Comparison of ENCODE assay signal across 18 mouse cellular contexts in the genomic region with DNA sequence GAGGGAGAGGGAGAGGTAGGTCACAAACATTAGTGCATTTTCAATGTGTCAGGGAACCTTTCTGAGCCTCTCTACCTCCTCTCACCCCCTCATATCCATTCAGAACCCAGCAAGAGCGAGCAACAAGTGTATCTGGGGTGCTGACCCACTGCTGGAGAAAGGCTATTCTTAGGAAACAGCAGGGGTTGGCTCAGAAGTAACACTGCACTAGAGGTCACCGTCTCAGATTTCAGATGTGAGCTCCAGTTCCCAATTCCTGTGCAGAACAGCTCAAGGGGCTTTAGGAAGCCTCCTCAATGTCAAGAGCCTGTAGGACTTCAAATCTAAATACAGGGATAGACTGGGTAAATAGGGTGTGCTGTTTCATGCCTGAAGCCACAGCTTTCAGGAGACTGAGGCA. TPM values are rescaled to one million over a fixed set of nuclear protein-coding genes. Genes with fewer than 3 reads are reported as not detected.
A peak's percentile ranks its signal among the peaks of the same experiment; 100 is the strongest.
DNase-seq lines count a peak whose midpoint lies in the region; ATAC-seq and TF ChIP-seq lines count a peak whose summit lies in the region.
"Had no signal": no experiment of that assay in that cellular context is flagged by ENCODE, and none has a peak within 500 bp of the region (broad histone marks: within the 10 kb centered on the region; RNA-seq: fewer than 3 reads in every experiment).

No protein-coding gene starts in this region.

- no peak overlapping the region for H3K4me2 ChIP-seq in kidney, embryonic 15.5 days
- peak overlapping the region; percentile 11 for H3K4me2 ChIP-seq in heart, embryonic 16.5 days (ENCODE audit: low read depth, low read length)
- H3K4me2 ChIP-seq: forebrain, embryonic 15.5 days; liver, embryonic 12.5 days had no signal

- intact Hi-C loops in left cerebral cortex, adult 2 months (cut with DNase I), result no loop called here

- H3K27ac ChIP-seq in kidney, embryonic 15.5 days, result no peak overlapping the region
- H3K27ac ChIP-seq in heart, embryonic 16.5 days (ENCODE audit: low read length), result peak overlapping the region; percentile 77
- H3K27ac ChIP-seq in left cerebral cortex, adult 2 months, result no peak overlapping the region
- H3K27ac ChIP-seq: forebrain, embryonic 15.5 days; liver, embryonic 12.5 days had no signal

- H3K9ac ChIP-seq in kidney, embryonic 15.5 days, result no peak overlapping the region
- H3K9ac ChIP-seq in heart, embryonic 16.5 days (ENCODE audit: low read length), result peak overlapping the region; percentile 42
- H3K9ac ChIP-seq: forebrain, embryonic 15.5 days; liver, embryonic 12.5 days had no signal

- 0 out of 2 replicates have a peak, but pooled peaks have one; percentile 26 for ATAC-seq in kidney, embryonic 15.5 days (replicated peaks; ENCODE audit: low FRiP score)
- ATAC-seq in heart, embryonic 16.5 days (replicated peaks; ENCODE audit: extremely low read depth, insufficient read depth, low FRiP score), result peak; percentile 43; the same call in 1 of the 2 replicates
- ATAC-seq: forebrain, embryonic 15.5 days; hindbrain, embryonic 16.5 days; liver, embryonic 12.5 days; Patski had no signal

- WGBS in kidney, embryonic 15.5 days, result 28% methylated on average over 2 of the region's 2 CpGs
- WGBS in heart, embryonic 16.5 days, result 18% methylated on average over 2 of the region's 2 CpGs

- H3K4me1 ChIP-seq in kidney, embryonic 15.5 days, result 0 out of 2 replicates have a peak, but pooled peaks cover 3% of the 10 kb centered on the region
- peaks cover 41% of the 10 kb centered on the region for H3K4me1 ChIP-seq in heart, embryonic 16.5 days (ENCODE audit: control insufficient read depth, insufficient read depth, low read length)
- H3K4me1 ChIP-seq: forebrain, embryonic 15.5 days; liver, embryonic 12.5 days; megakaryocyte, embryonic 14.5 days had no signal

- H3K4me3 ChIP-seq in kidney, embryonic 15.5 days (replicated peaks), result no peak overlapping the region
- no peak overlapping the region for H3K4me3 ChIP-seq in heart, embryonic 16.5 days (ENCODE audit: low read length)
- no peak overlapping the region for H3K4me3 ChIP-seq in left cerebral cortex, adult 2 months
- H3K4me3 ChIP-seq: forebrain, embryonic 15.5 days; liver, embryonic 12.5 days; megakaryocyte, embryonic 14.5 days had no signal

- H3K27me3 ChIP-seq in kidney, embryonic 15.5 days, result no peaks in the 10 kb centered on the region
- no peaks in the 10 kb centered on the region for H3K27me3 ChIP-seq in heart, embryonic 16.5 days (ENCODE audit: control insufficient read depth, insufficient read depth, low read length)
- H3K27me3 ChIP-seq: forebrain, embryonic 15.5 days; liver, embryonic 12.5 days; Patski had no signal

- peaks cover 52% of the 10 kb centered on the region for H3K36me3 ChIP-seq in kidney, embryonic 15.5 days
- peaks cover 8% of the 10 kb centered on the region; the same call in 1 of the 2 replicates for H3K36me3 ChIP-seq in heart, embryonic 16.5 days (ENCODE audit: control insufficient read depth, insufficient read depth)
- H3K36me3 ChIP-seq: forebrain, embryonic 15.5 days had no signal

- DNase-seq in kidney, postnatal 4 days, result no peak
- peak; percentile 35 for DNase-seq in embryo, embryonic 10.5 days (ENCODE audit: low spot score)
- DNase-seq in adrenal gland, postnatal 36 days, result no peak
- no peak for DNase-seq in adrenal gland, postnatal 25 days
- no peak for DNase-seq in left cerebral cortex, adult 2 months (ENCODE audit: extremely low spot score in 1 of 2, low spot score in 2 of 2)
- DNase-seq: adrenal gland, adult 2 months; cerebellum, postnatal 14 days; gastrocnemius, postnatal 25 days; kidney, adult 18-20 months had no signal

- no peak for TF ChIP-seq CTCF in left cerebral cortex, adult 2 months (IDR thresholded peaks at IDR 0.05)

- H3K9me3 ChIP-seq in kidney, embryonic 15.5 days (replicated peaks), result no peaks in the 10 kb centered on the region
- no peaks in the 10 kb centered on the region for H3K9me3 ChIP-seq in heart, embryonic 16.5 days (replicated peaks; ENCODE audit: control insufficient read depth, low read length)
- H3K9me3 ChIP-seq: forebrain, embryonic 15.5 days; liver, embryonic 12.5 days; megakaryocyte, embryonic 14.5 days had no signal

RNA-seq across cellular contexts. Expression of gene Yap1, which starts 20.7 kb away (rescaled TPM):
- polyA plus RNA-seq in kidney, embryonic 15.5 days (2015; fragmentation: Nextera tagmentation; extraction: Ambion mirVana), result 38.0 and 40.0 TPM in 2 replicates
- polyA plus RNA-seq in heart, embryonic 16.5 days (2015; fragmentation: Nextera tagmentation; extraction: Ambion mirVana), result 21.6 and 21.8 TPM in 2 replicates
- 10 to 100 TPM; 79.7 to 81.0 TPM for total RNA-seq in adrenal gland, postnatal 36 days (2021)
- 81.7 and 83.4 TPM in 2 replicates for total RNA-seq in adrenal gland, postnatal 25 days (2021)
- total RNA-seq in left cerebral cortex, adult 2 months (2021), result 10 to 100 TPM; 16.1 to 17.5 TPM

RNA-seq across cellular contexts. Expression of gene Cfap300, which starts 59.0 kb away (rescaled TPM):
- 11.2 and 12.0 TPM in 2 replicates for polyA plus RNA-seq in kidney, embryonic 15.5 days (2015; fragmentation: Nextera tagmentation; extraction: Ambion mirVana)
- 5.5 and 6.0 TPM in 2 replicates for polyA plus RNA-seq in heart, embryonic 16.5 days (2015; fragmentation: Nextera tagmentation; extraction: Ambion mirVana)
- total RNA-seq in adrenal gland, postnatal 36 days (2021), result 1 to 10 TPM; 3.7 to 7.4 TPM
- 2.9 and 4.0 TPM in 2 replicates for total RNA-seq in adrenal gland, postnatal 25 days (2021)
- total RNA-seq in left cerebral cortex, adult 2 months (2021), result 1 to 10 TPM; 8.8 to 9.3 TPM
- total RNA-seq: monocyte, adult 5-6 weeks; neutrophil, adult 5-6 weeks had no signal
